Mouse (Mus musculus) T-helper 2 cell (primary cell): ENCODE data around the gene Tcea2.

Experiments
- in situ Hi-C: fragments of 300-600 bp; cut with MboI, MseI; formaldehyde crosslinking; loops from one replicate; pipeline ENCODE4 v1.15.1; 2025; ENCODE audit warnings: high pct_unique_total_duplicates

Gene Tcea2

GRCm38 (mm10) chr2:181679951-181680715 lies at the start of gene Tcea2:
Gene Tcea2 (plus strand): TSS chr2:181680310.
- in situ Hi-C loops = loop anchor here (5.0 kb wide), 1 partner anchor 98 kb away; the partner anchor contains the start of gene Uckl1

- in situ Hi-C loops = no loop called here
Observed at GRCm38 (mm10) chr2:181632624-181633023, 47.5 kb upstream of the Tcea2 start.

- in situ Hi-C loops = no loop called here
Observed at GRCm38 (mm10) chr2:181635865-181636264, 44.2 kb upstream of the Tcea2 start.

GRCm38 (mm10) chr2:181644361-181644760 lies 35.7 kb upstream of the Tcea2 start:
- in situ Hi-C loops = loop anchor here (5.0 kb wide), 1 partner anchor 53 kb away; the partner anchor contains the start of gene Lkaaear1

GRCm38 (mm10) chr2:181645666-181646065 lies 34.4 kb upstream of the Tcea2 start:
- in situ Hi-C loops = no loop called here

GRCm38 (mm10) chr2:181646626-181647472 lies 33.3 kb upstream of the Tcea2 start:
- in situ Hi-C loops = no loop called here

- in situ Hi-C loops = no loop called here
Observed at GRCm38 (mm10) chr2:181648926-181649325, 31.2 kb upstream of the Tcea2 start.

GRCm38 (mm10) chr2:181653065-181653464 lies 27.0 kb upstream of the Tcea2 start:
- in situ Hi-C loops = no loop called here

GRCm38 (mm10) chr2:181653523-181653922 lies 26.6 kb upstream of the Tcea2 start:
- in situ Hi-C loops = no loop called here

- in situ Hi-C loops = no loop called here
Observed at GRCm38 (mm10) chr2:181656734-181657133, 23.4 kb upstream of the Tcea2 start, which contains the start of gene Gm29797. Gene Gm29797 (plus strand): TSS chr2:181657034.

GRCm38 (mm10) chr2:181657441-181657840 lies 22.7 kb upstream of the Tcea2 start:
- in situ Hi-C loops = no loop called here

GRCm38 (mm10) chr2:181658528-181658927 lies 21.6 kb upstream of the Tcea2 start:
- in situ Hi-C loops = no loop called here

GRCm38 (mm10) chr2:181658930-181659555 lies 21.1 kb upstream of the Tcea2 start:
- in situ Hi-C loops = no loop called here

GRCm38 (mm10) chr2:181659609-181660055 lies 20.5 kb upstream of the Tcea2 start:
- in situ Hi-C loops = no loop called here

- in situ Hi-C loops = no loop called here
Observed at GRCm38 (mm10) chr2:181662620-181663297, 17.4 kb upstream of the Tcea2 start.

GRCm38 (mm10) chr2:181663298-181663630 lies 16.8 kb upstream of the Tcea2 start:
- in situ Hi-C loops = no loop called here

- in situ Hi-C loops = no loop called here
Observed at GRCm38 (mm10) chr2:181670285-181670912, 9.7 kb upstream of the Tcea2 start.

- in situ Hi-C loops = no loop called here
Observed at GRCm38 (mm10) chr2:181670913-181671311, 9.2 kb upstream of the Tcea2 start.

- in situ Hi-C loops = no loop called here
Observed at GRCm38 (mm10) chr2:181671326-181671725, 8.8 kb upstream of the Tcea2 start, which contains the start of gene Sox18. Gene Sox18 (minus strand): TSS chr2:181671640.

- in situ Hi-C loops = no loop called here
Observed at GRCm38 (mm10) chr2:181671984-181672383, 8.1 kb upstream of the Tcea2 start.

- in situ Hi-C loops = no loop called here
Observed at GRCm38 (mm10) chr2:181673501-181673900, 6.6 kb upstream of the Tcea2 start.
